ENCODE assay signal across 19 mouse cellular contexts in genomic region chr1:150806864-150807263, GRCm38 (mm10).
DNase-seq lines count a peak whose midpoint lies in the region; ATAC-seq and TF ChIP-seq lines count a peak whose summit lies in the region.
"Had no signal": no experiment of that assay in that cellular context is flagged by ENCODE, and none has a peak within 500 bp of the region (broad histone marks: within the 10 kb centered on the region; RNA-seq: fewer than 3 reads in every experiment).

No protein-coding gene starts in this region.

- H3K27ac ChIP-seq in lung, embryonic 16.5 days (ENCODE audit: low read length), result peak overlapping the region; percentile 22; the same call in 1 of the 2 replicates
- no peak overlapping the region; the same call in 1 of the 2 replicates for H3K27ac ChIP-seq in midbrain, embryonic 13.5 days
- H3K27ac ChIP-seq in midbrain, postnatal 0 days (ENCODE audit: low read depth, low read length), result no peak overlapping the region
- H3K27ac ChIP-seq: embryonic facial prominence, embryonic 12.5 days; forebrain, embryonic 13.5 days had no signal

- H3K36me3 ChIP-seq in lung, embryonic 16.5 days (ENCODE audit: control insufficient read depth, insufficient read depth, low read length), result no peaks in the 10 kb centered on the region
- no peaks in the 10 kb centered on the region for H3K36me3 ChIP-seq in midbrain, embryonic 13.5 days
- no peaks in the 10 kb centered on the region for H3K36me3 ChIP-seq in midbrain, postnatal 0 days (ENCODE audit: insufficient read depth, low read length)

- H3K4me3 ChIP-seq in lung, embryonic 16.5 days (ENCODE audit: low read length), result no peak overlapping the region
- no peak overlapping the region for H3K4me3 ChIP-seq in midbrain, embryonic 13.5 days (replicated peaks)
- H3K4me3 ChIP-seq in midbrain, postnatal 0 days (ENCODE audit: low read depth, low read length), result no peak overlapping the region
- H3K4me3 ChIP-seq: embryonic facial prominence, embryonic 12.5 days; forebrain, embryonic 13.5 days; heart, embryonic 12.5 days had no signal

- no peak overlapping the region for H3K4me2 ChIP-seq in lung, embryonic 16.5 days (ENCODE audit: low read depth, low read length)
- no peak overlapping the region for H3K4me2 ChIP-seq in midbrain, embryonic 13.5 days (replicated peaks)
- no peak overlapping the region for H3K4me2 ChIP-seq in midbrain, postnatal 0 days (ENCODE audit: low read depth, low read length, poor library complexity, severe bottlenecking)
- H3K4me2 ChIP-seq: embryonic facial prominence, embryonic 12.5 days; forebrain, embryonic 13.5 days; heart, embryonic 12.5 days had no signal

- H3K9me3 ChIP-seq in lung, embryonic 16.5 days (ENCODE audit: control insufficient read depth, low read length), result no peaks in the 10 kb centered on the region
- H3K9me3 ChIP-seq in midbrain, embryonic 13.5 days, result no peaks in the 10 kb centered on the region
- no peaks in the 10 kb centered on the region for H3K9me3 ChIP-seq in midbrain, postnatal 0 days (ENCODE audit: low read length)
- H3K9me3 ChIP-seq: embryonic facial prominence, embryonic 12.5 days; forebrain, embryonic 13.5 days; heart, embryonic 12.5 days had no signal

- 75% methylated on average over 3 of the region's 3 CpGs for WGBS in lung, embryonic 16.5 days
- 28% methylated on average over 3 of the region's 3 CpGs for WGBS in midbrain, embryonic 13.5 days
- WGBS in midbrain, postnatal 0 days, result 25% methylated on average over 3 of the region's 3 CpGs

- H3K9ac ChIP-seq in lung, embryonic 16.5 days (ENCODE audit: low read length), result no peak overlapping the region
- no peak overlapping the region for H3K9ac ChIP-seq in midbrain, embryonic 13.5 days (replicated peaks)
- H3K9ac ChIP-seq in midbrain, postnatal 0 days (replicated peaks; ENCODE audit: low read length, poor library complexity, severe bottlenecking), result no peak overlapping the region
- H3K9ac ChIP-seq: embryonic facial prominence, embryonic 12.5 days; forebrain, embryonic 13.5 days; heart, embryonic 12.5 days had no signal

- peaks cover 16% of the 10 kb centered on the region for H3K4me1 ChIP-seq in lung, embryonic 16.5 days (replicated peaks; ENCODE audit: control insufficient read depth, insufficient read depth, low read length)
- 0 out of 2 replicates have a peak, but pooled peaks cover 5% of the 10 kb centered on the region for H3K4me1 ChIP-seq in midbrain, embryonic 13.5 days (replicated peaks)
- no peaks in the 10 kb centered on the region for H3K4me1 ChIP-seq in midbrain, postnatal 0 days (ENCODE audit: insufficient read depth, low read length)
- H3K4me1 ChIP-seq: forebrain, embryonic 13.5 days had no signal

- H3K27me3 ChIP-seq in lung, embryonic 16.5 days (ENCODE audit: control insufficient read depth, insufficient read depth, low read depth, low read length), result no peaks in the 10 kb centered on the region
- H3K27me3 ChIP-seq in midbrain, embryonic 13.5 days, result no peaks in the 10 kb centered on the region
- H3K27me3 ChIP-seq in midbrain, postnatal 0 days (ENCODE audit: insufficient read depth, low read length), result no peaks in the 10 kb centered on the region
- H3K27me3 ChIP-seq: embryonic facial prominence, embryonic 12.5 days; forebrain, embryonic 13.5 days; heart, embryonic 12.5 days had no signal

- ATAC-seq in lung, embryonic 16.5 days (ENCODE audit: low read depth), result no peak
- ATAC-seq in midbrain, embryonic 13.5 days, result peak; percentile 44; the same call in 1 of the 2 replicates
- ATAC-seq in midbrain, postnatal 0 days (ENCODE audit: low FRiP score), result no peak
- ATAC-seq: forebrain, embryonic 13.5 days; hindbrain, embryonic 16.5 days; inflammation-experienced regulatory T-cells, adult 6 months had no signal

- TF ChIP-seq CTCF in midbrain, postnatal 0 days (IDR thresholded peaks at IDR 0.05), result no peak

- no peak for DNase-seq in lung, postnatal 4 days
- no peak for DNase-seq in midbrain, postnatal 0 days (ENCODE audit: low spot score)
- peak; percentile 28 for DNase-seq in lung, postnatal 10 days
- peak; percentile 20 for DNase-seq in lung, postnatal 25 days (ENCODE audit: low spot score)
- DNase-seq in gastrocnemius, postnatal 25 days, result no peak
- DNase-seq: adrenal gland, adult 2 months; adrenal gland, postnatal 25 days; cerebellum, adult 2 months; cerebellum, postnatal 14 days; embryo, embryonic 11 days; gastrocnemius, postnatal 10 days; heart, postnatal 36 days had no signal

Comparison
In these comparisons a context has a peak if more than half of its experiments do, and no peak if none do; other contexts are left out.
1. DNase-seq: peak in lung, postnatal 10 days (single experiment) and lung, postnatal 25 days (single experiment); none in lung, postnatal 4 days (0 of 2), midbrain, postnatal 0 days (single experiment) and gastrocnemius, postnatal 25 days (single experiment).